ENCODE assay signal across 24 mouse cellular contexts in the genomic region with DNA sequence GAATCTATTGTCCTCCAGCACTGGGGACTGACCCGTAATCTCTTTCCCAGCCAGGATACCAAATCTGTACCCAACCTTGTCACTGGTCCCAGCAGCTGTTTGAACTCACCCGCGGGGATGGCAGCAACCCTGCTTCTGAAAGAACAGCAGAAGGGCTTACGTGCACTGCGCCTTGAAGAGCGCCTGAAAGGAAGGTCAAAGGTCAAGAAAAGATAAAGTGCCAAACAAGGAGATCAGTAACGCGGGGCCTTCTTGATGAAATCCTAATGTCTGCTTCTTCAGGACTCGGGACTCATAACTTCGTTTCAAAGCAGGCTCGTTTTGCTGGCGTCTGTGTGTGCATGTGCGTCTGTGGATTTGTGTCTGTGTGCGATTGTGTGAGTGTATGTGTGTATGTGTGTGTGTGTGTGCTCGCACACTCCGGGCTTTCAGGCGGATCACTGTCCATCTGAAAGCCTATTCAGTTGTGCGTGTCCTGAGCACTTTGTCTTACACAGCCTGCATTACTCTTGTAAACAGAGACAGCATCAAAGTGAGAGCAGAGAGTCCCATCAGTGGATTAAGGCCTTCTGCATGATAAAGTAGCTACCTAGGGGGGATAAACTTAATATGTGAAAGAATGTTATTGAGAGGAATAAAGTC.
A peak's percentile ranks its signal among the peaks of the same experiment; 100 is the strongest.
DNase-seq lines count a peak whose midpoint lies in the region; ATAC-seq lines count a peak whose summit lies in the region.
"Had no signal": no experiment of that assay in that cellular context is flagged by ENCODE, and none has a peak within 500 bp of the region (broad histone marks: within the 10 kb centered on the region; RNA-seq: fewer than 3 reads in every experiment).

No protein-coding gene starts in this region.

- no peaks in the 10 kb centered on the region for H3K36me3 ChIP-seq in hindbrain, embryonic 11.5 days (ENCODE audit: control insufficient read depth, insufficient read depth, low read length)
- H3K36me3 ChIP-seq in hindbrain, embryonic 13.5 days = no peaks in the 10 kb centered on the region
- H3K36me3 ChIP-seq: embryonic facial prominence, embryonic 15.5 days; hindbrain, embryonic 12.5 days; limb, embryonic 12.5 days; liver, embryonic 13.5 days; lung, embryonic 15.5 days; neural tube, embryonic 12.5 days had no signal

- peaks cover 4% of the 10 kb centered on the region; the same call in 1 of the 2 replicates for H3K4me1 ChIP-seq in hindbrain, embryonic 11.5 days (replicated peaks; ENCODE audit: control insufficient read depth, insufficient read depth, low read length)
- H3K4me1 ChIP-seq in hindbrain, embryonic 13.5 days (replicated peaks) = peaks cover 12% of the 10 kb centered on the region; the same call in 1 of the 2 replicates
- H3K4me1 ChIP-seq: embryonic facial prominence, embryonic 15.5 days; limb, embryonic 12.5 days; liver, embryonic 13.5 days; lung, embryonic 15.5 days; neural tube, embryonic 12.5 days had no signal

- 17% methylated on average over 18 of the region's 18 CpGs for WGBS in hindbrain, embryonic 11.5 days
- WGBS in hindbrain, embryonic 13.5 days = 21% methylated on average over 18 of the region's 18 CpGs

- peak; percentile 9 for DNase-seq in adrenal gland, postnatal 10 days
- DNase-seq in adrenal gland, postnatal 36 days = no peak
- peak; percentile 35 for DNase-seq in hindbrain, embryonic 11.5 days (ENCODE audit: low spot score)
- peak; percentile 4 for DNase-seq in ES-CJ7 (ENCODE audit: low read depth, low spot score)
- DNase-seq in embryo, embryonic 9.5 days (ENCODE audit: extremely low spot score) = peak; percentile 63
- DNase-seq in ovary, postnatal 14 days (ENCODE audit: low spot score) = no peak
- DNase-seq in layer of hippocampus, adult 8-10 months (ENCODE audit: low spot score in 2 of 2) = no peak
- DNase-seq: cerebellum, adult 2 months; gastrocnemius, postnatal 14 days; heart, adult 18-20 months; kidney, adult 8-10 months; kidney, postnatal 25 days; liver, embryonic 13.5 days; right cerebral cortex, postnatal 14 days; spleen, adult 18-20 months; thymus, postnatal 36 days had no signal

- H3K27me3 ChIP-seq in hindbrain, embryonic 11.5 days (ENCODE audit: control insufficient read depth, insufficient read depth, low read length) = no peaks in the 10 kb centered on the region
- H3K27me3 ChIP-seq in hindbrain, embryonic 13.5 days = 0 out of 2 replicates have a peak, but pooled peaks cover 2% of the 10 kb centered on the region
- H3K27me3 ChIP-seq: embryonic facial prominence, embryonic 15.5 days; hindbrain, embryonic 12.5 days; limb, embryonic 12.5 days; liver, embryonic 13.5 days; lung, embryonic 15.5 days; neural tube, embryonic 12.5 days had no signal

- H3K4me3 ChIP-seq in hindbrain, embryonic 11.5 days (ENCODE audit: low read depth, low read length) = no peak overlapping the region
- no peak overlapping the region for H3K4me3 ChIP-seq in hindbrain, embryonic 13.5 days
- H3K4me3 ChIP-seq: embryonic facial prominence, embryonic 15.5 days; hindbrain, embryonic 12.5 days; limb, embryonic 12.5 days; liver, embryonic 13.5 days; lung, embryonic 15.5 days; neural tube, embryonic 12.5 days had no signal

- H3K27ac ChIP-seq in hindbrain, embryonic 11.5 days (ENCODE audit: low read depth, low read length) = no peak overlapping the region
- no peak overlapping the region for H3K27ac ChIP-seq in hindbrain, embryonic 13.5 days
- H3K27ac ChIP-seq: embryonic facial prominence, embryonic 15.5 days; hindbrain, embryonic 12.5 days; limb, embryonic 12.5 days; liver, embryonic 13.5 days; lung, embryonic 15.5 days; macrophage; neural tube, embryonic 12.5 days had no signal

- no peak overlapping the region for H3K9ac ChIP-seq in hindbrain, embryonic 11.5 days (ENCODE audit: low read depth, low read length)
- no peak overlapping the region for H3K9ac ChIP-seq in hindbrain, embryonic 13.5 days
- H3K9ac ChIP-seq: embryonic facial prominence, embryonic 15.5 days; hindbrain, embryonic 12.5 days; limb, embryonic 12.5 days; liver, embryonic 13.5 days; lung, embryonic 15.5 days; neural tube, embryonic 12.5 days had no signal

- ATAC-seq in hindbrain, embryonic 11.5 days (ENCODE audit: low FRiP score) = peak; percentile 49; the same call in 1 of the 2 replicates
- no peak for ATAC-seq in hindbrain, embryonic 13.5 days (ENCODE audit: low FRiP score)
- ATAC-seq: Patski had no signal

- no peaks in the 10 kb centered on the region for H3K9me3 ChIP-seq in hindbrain, embryonic 11.5 days (ENCODE audit: control insufficient read depth, low read length)
- H3K9me3 ChIP-seq in hindbrain, embryonic 13.5 days = no peaks in the 10 kb centered on the region
- H3K9me3 ChIP-seq: embryonic facial prominence, embryonic 15.5 days; hindbrain, embryonic 12.5 days; limb, embryonic 12.5 days; liver, embryonic 13.5 days; lung, embryonic 15.5 days; neural tube, embryonic 12.5 days had no signal

- H3K4me2 ChIP-seq in hindbrain, embryonic 11.5 days (replicated peaks; ENCODE audit: low read depth, low read length) = no peak overlapping the region
- no peak overlapping the region for H3K4me2 ChIP-seq in hindbrain, embryonic 13.5 days
- H3K4me2 ChIP-seq: embryonic facial prominence, embryonic 15.5 days; hindbrain, embryonic 12.5 days; limb, embryonic 12.5 days; liver, embryonic 13.5 days; lung, embryonic 15.5 days; neural tube, embryonic 12.5 days had no signal

Comparison
In these comparisons a context has a peak if more than half of its experiments do, and no peak if none do; other contexts are left out.
1. DNase-seq: peak in adrenal gland, postnatal 10 days (single experiment), hindbrain, embryonic 11.5 days (single experiment), ES-CJ7 (single experiment) and embryo, embryonic 9.5 days (single experiment); none in adrenal gland, postnatal 36 days (0 of 2), ovary, postnatal 14 days (single experiment) and layer of hippocampus, adult 8-10 months (0 of 2).